Mouse (Mus musculus) bone marrow, adult 2 months (tissue): Measurements from ENCODE around the gene Prkaa2. TPM values are rescaled to one million over a fixed set of nuclear protein-coding genes. Genes with fewer than 3 reads are reported as not detected.
A peak's percentile ranks its signal among the peaks of the same experiment; 100 is the strongest.

Experiments used
- H3K27ac ChIP-seq: fragments of 200-500 bp; 2 replicates; pipeline ENCODE4 v1.5.1; 2012; ENCODE audit warnings: low read depth, mild to moderate bottlenecking, control low read depth, inconsistent platforms, low read length; ENCODE audit not compliant: control insufficient read depth, poor library complexity, insufficient read depth
- H3K4me1 ChIP-seq: fragments of 200-500 bp; 2 replicates; pipeline ENCODE4 v1.6.1; 2011; ENCODE audit warnings: low read length; ENCODE audit not compliant: control insufficient read depth, insufficient read depth
- H3K4me3 ChIP-seq: fragments of 200-500 bp; replicated peaks from 2 replicates; pipeline ENCODE3; 2011; ENCODE audit warnings: mild to moderate bottlenecking, low read depth, low read length, control low read depth; ENCODE audit not compliant: control insufficient read depth
- CTCF ChIP-seq: fragments of 200-500 bp; IDR thresholded peaks from 2 replicates; pipeline ENCODE4 v1.5.1; 2011; ENCODE audit warnings: low read length, control low read depth; ENCODE audit not compliant: control insufficient read depth, insufficient read depth
- POLR2A ChIP-seq: fragments of 200-500 bp; IDR thresholded peaks from 2 replicates; pipeline ENCODE4 v1.6.1; 2011; ENCODE audit warnings: low read depth, mild to moderate bottlenecking, control low read depth, low read length, borderline replicate concordance; ENCODE audit not compliant: control insufficient read depth
- WGBS: fragments of 180-500 bp; shearing (Covaris S2); methylation state at CpG from one replicate; pipeline ENCODE4 v1.1.7; 2018; 5-methylcytosine and 5-hydroxymethylcytosine counted together
- polyA plus RNA-seq: library from polyadenylated mRNA; stranded (reverse); fragments of >200 nt; gene quantifications from 2 replicates; pipeline ENCODE4 v1.2.4, GENCODE M21; 2011; ENCODE audit warnings: low replicate concordance; ENCODE audit not compliant: missing spikeins, insufficient read depth, insufficient read length

Prkaa2 gene
- polyA plus RNA-seq, 1 experiment = 0.70 TPM

- 61% methylated on average over 5 of the region's 5 CpGs for WGBS
- no peak for TF ChIP-seq POLR2A
- no peak for TF ChIP-seq CTCF
- Histone ChIP-seq H3K4me1 (no peaks in the 10 kb centered on the region; the same call in 1 of the 2 replicates), H3K27ac (no peak overlapping the region), H3K4me3 (no peak overlapping the region)
Measured at GRCm38 (mm10) chr4:105113042-105113441, 3.4 kb upstream of the Prkaa2 start.

- H3K27ac ChIP-seq = no peak overlapping the region
- no peaks in the 10 kb centered on the region; the same call in 1 of the 2 replicates for H3K4me1 ChIP-seq
- WGBS = 82% methylated on average over 11 of the region's 11 CpGs
- H3K4me3 ChIP-seq = no peak overlapping the region
- no peak for TF ChIP-seq POLR2A
- TF ChIP-seq CTCF = no peak
Measured at GRCm38 (mm10) chr4:105111770-105112169, 2.1 kb upstream of the Prkaa2 start.

GRCm38 (mm10) chr4:105110684-105111035 is 970 bp upstream of the Prkaa2 start:
- Histone ChIP-seq H3K27ac (no peak overlapping the region), H3K4me1 (no peaks in the 10 kb centered on the region; the same call in 1 of the 2 replicates), H3K4me3 (no peak overlapping the region)
- no peak for TF ChIP-seq CTCF
- 61% methylated on average over 4 of the region's 4 CpGs for WGBS

GRCm38 (mm10) chr4:105109990-105110683 is 447 bp upstream of the Prkaa2 start:
- no peak overlapping the region for H3K27ac ChIP-seq
- 3% methylated on average over 24 of the region's 24 CpGs for WGBS
- H3K4me1 ChIP-seq = no peaks in the 10 kb centered on the region; the same call in 1 of the 2 replicates
- TF ChIP-seq POLR2A (no peak), CTCF (no peak)
- peak overlapping the region; percentile 59 for H3K4me3 ChIP-seq

GRCm38 (mm10) chr4:105108641-105109198 is 970 bp downstream of the Prkaa2 start:
- Histone ChIP-seq H3K27ac (no peak overlapping the region), H3K4me3 (no peak overlapping the region), H3K4me1 (no peaks in the 10 kb centered on the region; the same call in 1 of the 2 replicates)
- 33% methylated on average over 5 of the region's 5 CpGs for WGBS
- TF ChIP-seq CTCF = no peak
- TF ChIP-seq POLR2A = no peak

- 65% methylated on average over 12 of the region's 12 CpGs for WGBS
- H3K4me1 ChIP-seq = no peaks in the 10 kb centered on the region; the same call in 1 of the 2 replicates
Measured at GRCm38 (mm10) chr4:105107943-105108640, 1.6 kb downstream of the Prkaa2 start.

GRCm38 (mm10) chr4:105104099-105104872 is 5.4 kb downstream of the Prkaa2 start:
- TF ChIP-seq CTCF = no peak
- H3K27ac ChIP-seq = no peak overlapping the region
- WGBS = 44% methylated on average over 6 of the region's 6 CpGs

More at GRCm38 (mm10) chr4:105107943-105108640, 1.6 kb downstream of the Prkaa2 start:
- TF ChIP-seq CTCF (no peak), POLR2A (no peak)
- no peak overlapping the region for H3K4me3 ChIP-seq
- H3K27ac ChIP-seq = no peak overlapping the region

GRCm38 (mm10) chr4:105101337-105101688 is 8.4 kb downstream of the Prkaa2 start:
- no peak for TF ChIP-seq POLR2A
- no peak for TF ChIP-seq CTCF
- H3K4me3 ChIP-seq = no peak overlapping the region
- 77% methylated on average over 4 of the region's 4 CpGs for WGBS
- H3K4me1 ChIP-seq = no peaks in the 10 kb centered on the region
- no peak overlapping the region for H3K27ac ChIP-seq

More at GRCm38 (mm10) chr4:105104099-105104872, 5.4 kb downstream of the Prkaa2 start:
- H3K4me1 ChIP-seq = no peaks in the 10 kb centered on the region
- no peak overlapping the region for H3K4me3 ChIP-seq
